Mouse (Mus musculus) myocyte (in vitro differentiated cells): Measurements from ENCODE around the gene Hnrnpll.

ENCODE experiments used
- CEBPB ChIP-seq: IDR thresholded peaks from 2 replicates; pipeline ENCODE4 v1.6.1; 2011; ENCODE audit warnings: mild to moderate bottlenecking, moderate library complexity; ENCODE audit not compliant: poor library complexity, insufficient read depth, severe bottlenecking
- E2F4 ChIP-seq: IDR thresholded peaks from one replicate; pipeline ENCODE4 v1.6.1; 2011; ENCODE audit warnings: mild to moderate bottlenecking, control low read depth, moderate library complexity; ENCODE audit not compliant: insufficient read depth
- MAX ChIP-seq: IDR thresholded peaks from one replicate; pipeline ENCODE4 v1.6.1; 2011; ENCODE audit warnings: low read depth, mild to moderate bottlenecking, control low read depth
- MYOD1 ChIP-seq, 3 experiments: IDR thresholded peaks; one replicate each; pipeline ENCODE4 v1.6.1; 2011; ENCODE audit warnings: control low read depth in 2 of 3, low read depth in 2 of 3, mild to moderate bottlenecking in 2 of 3, moderate library complexity in 1 of 3; ENCODE audit not compliant: insufficient read length in 2 of 3, control insufficient read depth in 1 of 3
- MYOG ChIP-seq, 3 experiments: IDR thresholded peaks; one replicate each; pipeline ENCODE4 v1.6.1; 2011; ENCODE audit warnings: control low read depth in 2 of 3, low read depth in 2 of 3, mild to moderate bottlenecking in 2 of 3; ENCODE audit not compliant: insufficient read length in 2 of 3, control insufficient read depth in 1 of 3, insufficient read depth in 1 of 3
- POLR2A ChIP-seq: IDR thresholded peaks from one replicate; pipeline ENCODE4 v1.6.1; 2011; ENCODE audit warnings: low read depth, mild to moderate bottlenecking, control low read depth, moderate library complexity; ENCODE audit not compliant: insufficient read length
- POLR2AphosphoS2 ChIP-seq: IDR thresholded peaks from one replicate; pipeline ENCODE4 v1.6.1; 2011; ENCODE audit warnings: low read depth, control low read depth; ENCODE audit not compliant: insufficient read length
- REST ChIP-seq: IDR thresholded peaks from one replicate; pipeline ENCODE4 v1.6.1; 2011; ENCODE audit warnings: mild to moderate bottlenecking, control low read depth, moderate library complexity; ENCODE audit not compliant: insufficient read depth, insufficient read length
- SRF ChIP-seq: IDR thresholded peaks from one replicate; pipeline ENCODE4 v1.6.1; 2011; ENCODE audit warnings: low read depth; ENCODE audit not compliant: control insufficient read depth, insufficient read length
- TCF12 ChIP-seq: IDR thresholded peaks from one replicate; pipeline ENCODE4 v1.6.1; 2011; ENCODE audit warnings: mild to moderate bottlenecking, control low read depth; ENCODE audit not compliant: poor library complexity, insufficient read depth, severe bottlenecking
- TCF3 ChIP-seq: IDR thresholded peaks from one replicate; pipeline ENCODE4 v1.6.1; 2011; ENCODE audit warnings: low read depth, control low read depth; ENCODE audit not compliant: insufficient read length
- USF1 ChIP-seq: IDR thresholded peaks from one replicate; pipeline ENCODE4 v1.6.1; 2011; ENCODE audit warnings: low read depth, mild to moderate bottlenecking, control low read depth, moderate library complexity

DNA sequence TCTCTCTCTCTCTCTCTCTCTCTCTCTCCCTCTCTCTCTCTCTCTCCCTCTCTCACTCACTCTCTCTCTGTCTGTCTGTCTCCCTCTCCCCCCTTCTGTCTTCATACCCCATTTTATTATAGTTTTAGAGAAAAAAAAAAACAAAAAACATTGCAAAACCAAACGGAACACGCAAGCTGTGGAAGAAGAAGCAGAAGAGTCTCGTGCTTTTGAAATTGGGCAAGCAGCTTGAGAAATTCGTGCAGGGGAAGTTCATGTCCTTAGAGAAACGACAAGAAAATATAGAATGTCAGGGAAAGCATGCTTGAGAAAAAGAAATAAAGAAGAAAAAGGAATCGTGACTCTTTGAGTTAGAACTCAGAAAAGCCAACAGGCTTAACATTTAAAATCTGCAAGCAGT is 21.1 kb upstream of the Hnrnpll start:
- TF ChIP-seq SRF (no peak), POLR2AphosphoS2 (no peak), USF1 (no peak), MYOG (IDR thresholded peaks at IDR 0.05; ENCODE audit: control insufficient read depth in 1 of 3, insufficient read depth in 1 of 3, insufficient read length in 2 of 3, low read depth in 2 of 3) (no peak), POLR2A (no peak), E2F4 (no peak), MAX (no peak), TCF12 (no peak), TCF3 (no peak), MYOD1 (IDR thresholded peaks at IDR 0.05; ENCODE audit: control insufficient read depth in 1 of 3, insufficient read length in 2 of 3, low read depth in 2 of 3) (no peak), REST (no peak), CEBPB (no peak)
